In genomic region chr14:122000346-122001105, GRCm38 (mm10) we compare ENCODE assay signal across 23 mouse cellular contexts. TPM values are rescaled to one million over a fixed set of nuclear protein-coding genes. Genes with fewer than 3 reads are reported as not detected.
A peak's percentile ranks its signal among the peaks of the same experiment; 100 is the strongest.
DNase-seq lines count a peak whose midpoint lies in the region; ATAC-seq lines count a peak whose summit lies in the region.
"Had no signal": no experiment of that assay in that cellular context is flagged by ENCODE, and none has a peak within 500 bp of the region (broad histone marks: within the 10 kb centered on the region; RNA-seq: fewer than 3 reads in every experiment).

No protein-coding gene starts in this region.

- DNase-seq in midbrain, embryonic 11.5 days (ENCODE audit: low spot score, missing footprints) = peak; percentile 72
- DNase-seq in CD4-positive helper T cell, adult 2 months (ENCODE audit: low read depth, low spot score) = peak; percentile 88
- DNase-seq in frontal cortex, postnatal 36 days (ENCODE audit: low spot score in 2 of 2) = no peak
- DNase-seq: adrenal gland, postnatal 14 days; cerebellum, adult 11-12 months; cerebellum, postnatal 25 days; lung, embryonic 14.5 days; lung, postnatal 4 days had no signal

- WGBS in hindbrain, embryonic 16.5 days = 92% methylated on average over 17 of the region's 17 CpGs
- WGBS in hindbrain, embryonic 13.5 days = 94% methylated on average over 17 of the region's 17 CpGs
- WGBS in midbrain, embryonic 11.5 days = 95% methylated on average over 17 of the region's 17 CpGs
- WGBS in midbrain, embryonic 15.5 days = 89% methylated on average over 17 of the region's 17 CpGs

- H3K27me3 ChIP-seq in hindbrain, embryonic 16.5 days (replicated peaks; ENCODE audit: control insufficient read depth, insufficient read depth, low read length) = no peaks in the 10 kb centered on the region
- no peaks in the 10 kb centered on the region for H3K27me3 ChIP-seq in hindbrain, embryonic 13.5 days
- H3K27me3 ChIP-seq in midbrain, embryonic 11.5 days (ENCODE audit: control insufficient read depth, insufficient read depth, low read length) = no peaks in the 10 kb centered on the region
- H3K27me3 ChIP-seq in midbrain, embryonic 15.5 days (replicated peaks) = no peaks in the 10 kb centered on the region
- H3K27me3 ChIP-seq: embryonic facial prominence, embryonic 15.5 days; heart, embryonic 15.5 days; limb, embryonic 12.5 days; liver, embryonic 12.5 days; midbrain, embryonic 12.5 days; Patski had no signal

- no peaks in the 10 kb centered on the region for H3K36me3 ChIP-seq in hindbrain, embryonic 16.5 days (ENCODE audit: control insufficient read depth, insufficient read depth, low read length)
- H3K36me3 ChIP-seq in hindbrain, embryonic 13.5 days = peaks cover 30% of the 10 kb centered on the region
- H3K36me3 ChIP-seq in midbrain, embryonic 11.5 days (ENCODE audit: control insufficient read depth, insufficient read depth, low read length) = no peaks in the 10 kb centered on the region
- H3K36me3 ChIP-seq in midbrain, embryonic 15.5 days (replicated peaks) = no peaks in the 10 kb centered on the region
- H3K36me3 ChIP-seq: heart, embryonic 15.5 days had no signal

- no peaks in the 10 kb centered on the region for H3K9me3 ChIP-seq in hindbrain, embryonic 16.5 days (ENCODE audit: control insufficient read depth, low read length)
- H3K9me3 ChIP-seq in hindbrain, embryonic 13.5 days = no peaks in the 10 kb centered on the region
- no peaks in the 10 kb centered on the region for H3K9me3 ChIP-seq in midbrain, embryonic 11.5 days (ENCODE audit: control insufficient read depth, low read length)
- no peaks in the 10 kb centered on the region for H3K9me3 ChIP-seq in midbrain, embryonic 15.5 days
- H3K9me3 ChIP-seq: embryonic facial prominence, embryonic 15.5 days; heart, embryonic 15.5 days; limb, embryonic 12.5 days; liver, embryonic 12.5 days; midbrain, embryonic 12.5 days had no signal

- H3K9ac ChIP-seq in hindbrain, embryonic 16.5 days (ENCODE audit: low read depth, low read length) = no peak overlapping the region
- no peak overlapping the region for H3K9ac ChIP-seq in hindbrain, embryonic 13.5 days
- no peak overlapping the region for H3K9ac ChIP-seq in midbrain, embryonic 11.5 days (ENCODE audit: low read length)
- no peak overlapping the region for H3K9ac ChIP-seq in midbrain, embryonic 15.5 days
- H3K9ac ChIP-seq: embryonic facial prominence, embryonic 15.5 days; heart, embryonic 15.5 days; limb, embryonic 12.5 days; liver, embryonic 12.5 days; lung, embryonic 14.5 days; midbrain, embryonic 12.5 days had no signal

- H3K27ac ChIP-seq in hindbrain, embryonic 16.5 days (ENCODE audit: low read depth, low read length) = no peak overlapping the region
- H3K27ac ChIP-seq in hindbrain, embryonic 13.5 days = no peak overlapping the region
- no peak overlapping the region for H3K27ac ChIP-seq in midbrain, embryonic 11.5 days (ENCODE audit: low read depth, low read length)
- no peak overlapping the region for H3K27ac ChIP-seq in midbrain, embryonic 15.5 days
- H3K27ac ChIP-seq: embryonic facial prominence, embryonic 15.5 days; heart, embryonic 15.5 days; limb, embryonic 12.5 days; liver, embryonic 12.5 days; midbrain, embryonic 12.5 days; stomach, postnatal 0 days had no signal

- H3K4me1 ChIP-seq in hindbrain, embryonic 16.5 days (ENCODE audit: control insufficient read depth, insufficient read depth, low read depth, low read length) = no peaks in the 10 kb centered on the region
- H3K4me1 ChIP-seq in hindbrain, embryonic 13.5 days (replicated peaks) = no peaks in the 10 kb centered on the region
- H3K4me1 ChIP-seq in midbrain, embryonic 11.5 days (ENCODE audit: control insufficient read depth, insufficient read depth, low read length) = no peaks in the 10 kb centered on the region
- H3K4me1 ChIP-seq in midbrain, embryonic 15.5 days = no peaks in the 10 kb centered on the region
- H3K4me1 ChIP-seq: embryonic facial prominence, embryonic 15.5 days; limb, embryonic 12.5 days; midbrain, embryonic 12.5 days had no signal

- no peak overlapping the region for H3K4me3 ChIP-seq in hindbrain, embryonic 16.5 days (ENCODE audit: low read length)
- H3K4me3 ChIP-seq in hindbrain, embryonic 13.5 days = no peak overlapping the region
- H3K4me3 ChIP-seq in midbrain, embryonic 11.5 days (ENCODE audit: low read depth, low read length) = no peak overlapping the region
- H3K4me3 ChIP-seq in midbrain, embryonic 15.5 days = no peak overlapping the region
- H3K4me3 ChIP-seq: embryonic facial prominence, embryonic 15.5 days; heart, embryonic 15.5 days; limb, embryonic 12.5 days; liver, embryonic 12.5 days; midbrain, embryonic 12.5 days had no signal

- no peak overlapping the region for H3K4me2 ChIP-seq in hindbrain, embryonic 16.5 days (ENCODE audit: low read length)
- H3K4me2 ChIP-seq in hindbrain, embryonic 13.5 days = no peak overlapping the region
- no peak overlapping the region for H3K4me2 ChIP-seq in midbrain, embryonic 11.5 days
- no peak overlapping the region for H3K4me2 ChIP-seq in midbrain, embryonic 15.5 days
- H3K4me2 ChIP-seq: embryonic facial prominence, embryonic 15.5 days; heart, embryonic 15.5 days; limb, embryonic 12.5 days; liver, embryonic 12.5 days; lung, embryonic 14.5 days; midbrain, embryonic 12.5 days had no signal

- peak; percentile 55; the same call in 1 of the 2 replicates for ATAC-seq in hindbrain, embryonic 16.5 days
- ATAC-seq in hindbrain, embryonic 13.5 days (ENCODE audit: low FRiP score) = no peak
- ATAC-seq in midbrain, embryonic 11.5 days (ENCODE audit: low FRiP score) = no peak
- no peak for ATAC-seq in midbrain, embryonic 15.5 days (replicated peaks)
- peak; percentile 69 for ATAC-seq in CD4-positive, CD25-positive, alpha-beta regulatory T cell, adult 4 months
- no peak for ATAC-seq in frontal cortex, adult (ENCODE audit: low TSS enrichment)
- ATAC-seq: forebrain, embryonic 16.5 days; liver, embryonic 12.5 days; Patski had no signal

RNA-seq across cellular contexts. Expression of gene Timm8a2, which starts 33.9 kb away (rescaled TPM):
- not detected in 2 replicates for polyA plus RNA-seq in hindbrain, embryonic 16.5 days (2015; fragmentation: Nextera tagmentation; extraction: Ambion mirVana)
- not detected in 2 replicates for polyA plus RNA-seq in hindbrain, embryonic 13.5 days (2015; fragmentation: Nextera tagmentation; extraction: Ambion mirVana)
- polyA plus RNA-seq in midbrain, embryonic 11.5 days (2014; fragmentation: Nextera tagmentation; extraction: Ambion mirVana) = 0.18 TPM in 1 of 2 replicates, not detected in the other
- not detected in 2 replicates for polyA plus RNA-seq in midbrain, embryonic 15.5 days (2015; fragmentation: Nextera tagmentation; extraction: Ambion mirVana)
- polyA plus RNA-seq in CD4-positive, CD25-positive, alpha-beta regulatory T cell, adult 4 months (2017; shearing (Covaris generic)) = not detected
- polyA plus RNA-seq: C2C12; embryonic facial prominence, embryonic 15.5 days; forebrain, embryonic 16.5 days; heart, embryonic 15.5 days; hindbrain, embryonic 11.5 days; limb, embryonic 12.5 days; liver, embryonic 12.5 days; lung, embryonic 14.5 days; midbrain, embryonic 12.5 days; Patski; stomach, postnatal 0 days had no signal

RNA-seq across cellular contexts. Expression of gene Gpr183, which starts 35.5 kb away (rescaled TPM):
- 0.81 and 1.2 TPM in 2 replicates for polyA plus RNA-seq in hindbrain, embryonic 16.5 days (2015; fragmentation: Nextera tagmentation; extraction: Ambion mirVana)
- polyA plus RNA-seq in hindbrain, embryonic 13.5 days (2015; fragmentation: Nextera tagmentation; extraction: Ambion mirVana) = 1.0 and 1.2 TPM in 2 replicates
- polyA plus RNA-seq in midbrain, embryonic 11.5 days (2014; fragmentation: Nextera tagmentation; extraction: Ambion mirVana) = 1.4 and 1.6 TPM in 2 replicates
- polyA plus RNA-seq in midbrain, embryonic 15.5 days (2015; fragmentation: Nextera tagmentation; extraction: Ambion mirVana) = 1.0 and 1.1 TPM in 2 replicates
- polyA plus RNA-seq in CD4-positive, CD25-positive, alpha-beta regulatory T cell, adult 4 months (2017; shearing (Covaris generic)) = 100 to 1,000 TPM; 102 to 104 TPM
- polyA plus RNA-seq: Patski had no signal

Comparison
In these comparisons a context has a peak if more than half of its experiments do, and no peak if none do; other contexts are left out.
1. ATAC-seq: peak in hindbrain, embryonic 16.5 days (single experiment) and CD4-positive, CD25-positive, alpha-beta regulatory T cell, adult 4 months (single experiment); none in hindbrain, embryonic 13.5 days (single experiment), midbrain, embryonic 11.5 days (single experiment), midbrain, embryonic 15.5 days (single experiment) and frontal cortex, adult (single experiment).
2. DNase-seq: peak in midbrain, embryonic 11.5 days (single experiment) and CD4-positive helper T cell, adult 2 months (single experiment); none in frontal cortex, postnatal 36 days (0 of 2).
3. RNA of gene Gpr183, which starts 35.5 kb away (polyA plus RNA-seq): 102 to 104 TPM in CD4-positive, CD25-positive, alpha-beta regulatory T cell, adult 4 months; 1.4 to 1.6 TPM in midbrain, embryonic 11.5 days, 1.0 to 1.1 TPM in midbrain, embryonic 15.5 days, 1.0 to 1.2 TPM in hindbrain, embryonic 13.5 days and 0.81 to 1.2 TPM in hindbrain, embryonic 16.5 days; every median in the first group is over 10 times any median in the second.